Mouse (Mus musculus): ENCODE measurements around the gene Polg. TPM values are rescaled to one million over a fixed set of nuclear protein-coding genes. Genes with fewer than 3 reads are reported as not detected.

The Polg gene
- polyA plus RNA-seq, 1 experiment from 2014 or later, result 23.7 TPM

DNA sequence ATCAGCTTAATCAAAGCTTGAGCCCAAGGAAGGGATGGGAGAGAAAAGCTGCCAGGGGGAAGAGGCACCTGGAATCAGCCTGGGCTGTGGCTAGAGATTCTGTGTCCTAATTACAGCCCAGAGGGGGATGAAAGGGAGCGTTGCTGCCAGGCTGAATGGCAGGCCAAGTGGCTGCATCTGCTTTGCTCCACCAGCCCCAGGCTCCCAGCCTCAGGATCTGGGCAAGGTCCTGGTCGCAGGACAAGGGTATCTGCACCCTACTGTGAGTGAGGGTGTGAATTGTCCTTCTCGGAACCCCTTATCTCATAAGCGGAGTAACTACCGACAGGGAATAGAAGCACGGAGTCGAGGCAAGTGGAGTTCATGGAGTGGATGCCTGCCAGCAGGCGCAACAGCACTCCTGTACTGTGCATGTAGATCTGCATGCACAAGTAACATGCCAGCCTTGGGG is 35.4 kb upstream of the Polg start:
- Histone ChIP-seq H3K9me3 (replicated peaks) (no peaks in the 10 kb centered on the region), H3K36me3 (no peaks in the 10 kb centered on the region), H3K27ac (no peak overlapping the region), H3K9ac (no peak overlapping the region), H3K27me3 (peaks cover 100% of the 10 kb centered on the region), H3K4me2 (no peak overlapping the region), H3K4me1 (replicated peaks) (peaks cover 22% of the 10 kb centered on the region), H3K4me3 (no peak overlapping the region)
- 7% methylated on average over 8 of the region's 8 CpGs for WGBS
- no peak for ATAC-seq (replicated peaks; ENCODE audit: insufficient number of reproducible peaks, insufficient read depth, low FRiP score, low read depth)

DNA sequence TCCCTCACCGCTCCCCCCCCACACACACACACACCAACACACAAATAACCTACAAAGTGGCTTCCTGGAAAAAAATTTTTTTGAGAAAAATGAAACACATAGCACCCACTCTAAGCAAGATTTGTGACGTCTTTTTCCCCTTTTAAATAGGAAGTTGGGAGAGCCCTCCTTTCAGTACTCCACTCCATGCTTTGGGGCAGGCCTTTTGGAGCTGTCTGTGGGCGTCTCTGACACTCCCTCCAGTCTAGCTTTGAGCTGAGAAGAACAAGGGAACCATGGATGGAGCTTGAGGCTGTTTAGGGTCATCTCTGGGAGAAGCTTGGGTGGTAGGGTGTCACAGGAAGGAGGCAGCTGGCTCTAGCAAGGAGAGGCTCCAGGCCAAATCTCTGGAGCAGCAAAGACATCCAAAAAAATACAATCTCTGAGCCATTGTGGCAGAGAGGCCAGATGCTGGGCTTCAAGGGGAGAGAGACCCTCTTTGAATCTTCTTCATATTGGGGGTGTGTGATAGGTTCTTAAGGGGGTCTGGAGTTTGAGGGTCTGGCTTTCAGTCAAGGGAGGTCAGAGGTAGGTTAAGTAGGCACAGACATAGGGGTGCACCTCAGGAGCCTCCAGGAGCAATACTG is 34.6 kb upstream of the Polg start:
- peaks cover 23% of the 10 kb centered on the region for H3K4me1 ChIP-seq (replicated peaks)
- H3K4me2 ChIP-seq, result no peak overlapping the region
- no peaks in the 10 kb centered on the region for H3K36me3 ChIP-seq
- 4% methylated on average over 3 of the region's 3 CpGs for WGBS
- no peaks in the 10 kb centered on the region for H3K9me3 ChIP-seq (replicated peaks)
- no peak overlapping the region for H3K4me3 ChIP-seq
- no peak overlapping the region for H3K27ac ChIP-seq
- H3K27me3 ChIP-seq, result peaks cover 100% of the 10 kb centered on the region
- H3K9ac ChIP-seq, result no peak overlapping the region
- ATAC-seq (replicated peaks; ENCODE audit: insufficient number of reproducible peaks, insufficient read depth, low FRiP score, low read depth), result no peak

DNA sequence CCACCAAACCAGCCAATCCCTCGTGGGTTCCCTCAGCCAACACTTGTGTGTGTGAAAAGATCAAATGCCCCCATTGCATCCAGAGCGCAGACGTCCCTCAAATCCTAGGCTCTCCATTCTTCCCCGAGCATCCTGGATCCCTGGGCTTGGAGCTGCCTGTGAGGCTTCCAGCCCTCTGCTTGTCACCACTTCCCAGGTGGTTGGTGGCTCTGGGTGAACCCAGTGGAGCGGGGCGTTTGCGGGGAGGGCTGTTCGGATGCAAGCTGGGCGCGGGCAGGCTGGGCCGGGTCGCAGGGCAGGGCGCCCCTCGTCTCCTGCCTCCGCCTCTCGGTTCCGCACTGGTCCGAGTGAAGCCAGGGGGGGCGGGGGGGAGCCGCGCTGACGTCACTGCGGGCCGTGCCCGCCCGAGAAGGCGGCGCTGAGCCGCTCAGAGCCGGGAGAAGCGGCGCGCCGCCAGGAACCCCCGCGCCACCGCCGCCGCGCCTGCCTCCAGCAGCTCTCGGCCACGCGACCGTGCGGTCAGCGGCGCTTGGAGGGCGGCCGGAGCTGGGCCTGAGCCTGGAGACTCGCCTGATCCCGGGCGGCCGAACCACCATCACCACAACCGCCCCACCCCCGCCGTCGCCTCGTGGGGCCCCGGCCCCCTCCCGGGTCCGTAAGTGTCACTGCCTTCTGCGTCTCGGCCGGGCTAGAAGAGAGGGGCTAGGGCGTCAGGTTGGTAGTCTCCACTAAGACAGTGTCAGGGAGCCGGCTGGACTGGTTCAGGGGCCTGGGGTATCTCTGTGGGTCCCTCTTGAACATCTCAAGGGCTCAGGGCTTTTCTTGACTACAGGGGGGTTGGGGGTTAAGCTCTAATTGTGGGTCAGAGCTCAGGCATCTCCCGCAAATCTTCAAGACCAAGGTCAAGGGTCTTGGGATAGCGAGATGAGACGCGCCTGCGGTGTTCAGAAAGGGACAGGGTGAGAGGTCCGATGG is 33.7 kb upstream of the Polg start:
- H3K36me3 ChIP-seq, result no peaks in the 10 kb centered on the region
- no peaks in the 10 kb centered on the region for H3K9me3 ChIP-seq (replicated peaks)
- H3K4me1 ChIP-seq (replicated peaks), result peaks cover 18% of the 10 kb centered on the region
- no peak overlapping the region for H3K9ac ChIP-seq
- ATAC-seq (replicated peaks; ENCODE audit: insufficient number of reproducible peaks, insufficient read depth, low FRiP score, low read depth), result no peak
- H3K4me2 ChIP-seq, result peak overlapping the region; percentile 38; the same call in 1 of the 2 replicates
- no peak overlapping the region for H3K27ac ChIP-seq
- H3K4me3 ChIP-seq, result peak overlapping the region; percentile 20; the same call in 1 of the 2 replicates
- WGBS, result 2% methylated on average over 52 of the region's 72 CpGs
- peaks cover 100% of the 10 kb centered on the region for H3K27me3 ChIP-seq

DNA sequence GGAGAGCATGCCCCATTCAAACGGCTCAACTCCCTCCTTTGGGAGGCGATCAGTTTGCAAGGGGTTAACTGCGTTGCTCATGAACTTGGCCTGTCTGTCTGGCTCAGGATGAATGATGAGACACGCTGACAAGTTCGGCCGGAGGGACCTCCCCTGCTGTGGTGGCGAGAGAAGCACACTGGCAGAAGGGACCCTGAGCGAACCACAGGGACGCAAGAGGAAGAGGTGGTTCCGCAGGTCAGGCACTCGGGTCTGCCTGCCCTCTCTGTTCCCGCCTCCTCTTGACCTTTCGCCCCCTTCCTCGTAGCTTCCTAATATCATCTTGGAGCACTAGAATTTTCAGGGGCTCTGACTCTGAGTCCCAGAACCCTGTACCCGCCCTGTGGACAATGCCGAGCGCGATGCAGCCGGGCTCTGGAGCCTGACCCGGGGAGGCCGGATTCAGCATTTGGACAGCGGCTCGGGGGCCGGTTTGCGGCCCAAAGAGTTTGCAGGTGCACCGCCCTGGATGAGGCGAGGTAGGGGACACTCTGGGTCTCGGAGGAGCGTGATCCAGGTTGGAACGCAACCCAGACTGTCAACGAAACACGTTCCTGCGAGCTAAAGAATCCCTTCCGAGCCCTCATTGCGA is 32.9 kb upstream of the Polg start:
- no peak for ATAC-seq (replicated peaks; ENCODE audit: insufficient number of reproducible peaks, insufficient read depth, low FRiP score, low read depth)
- WGBS, result 2% methylated on average over 35 of the region's 35 CpGs
- H3K36me3 ChIP-seq, result no peaks in the 10 kb centered on the region
- H3K27ac ChIP-seq, result no peak overlapping the region
- H3K4me3 ChIP-seq, result no peak overlapping the region
- peaks cover 100% of the 10 kb centered on the region for H3K27me3 ChIP-seq
- no peaks in the 10 kb centered on the region for H3K9me3 ChIP-seq (replicated peaks)
- H3K9ac ChIP-seq, result no peak overlapping the region
- peaks cover 14% of the 10 kb centered on the region for H3K4me1 ChIP-seq (replicated peaks)
- H3K4me2 ChIP-seq, result no peak overlapping the region

DNA sequence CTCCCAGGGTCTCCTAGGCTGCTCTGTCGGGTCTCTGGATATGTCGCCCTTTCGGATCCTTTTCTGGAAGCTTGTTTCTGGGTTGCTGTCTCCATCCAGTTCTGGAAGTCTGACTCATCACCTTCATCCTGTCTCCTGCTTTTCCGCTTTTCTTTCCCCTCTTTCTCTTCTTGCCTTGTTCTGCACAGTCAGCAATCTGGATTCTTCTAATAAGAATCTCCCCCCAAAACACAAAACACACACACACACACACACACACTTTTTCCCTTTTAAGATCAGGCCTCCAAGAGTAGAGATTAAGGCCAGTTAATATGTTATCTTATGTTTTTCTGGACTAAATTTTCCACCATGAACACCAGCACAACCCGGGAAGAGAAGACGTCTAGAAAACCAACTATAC is 32.2 kb upstream of the Polg start:
- Histone ChIP-seq H3K27me3 (peaks cover 99% of the 10 kb centered on the region), H3K4me1 (replicated peaks) (peaks cover 14% of the 10 kb centered on the region), H3K4me3 (no peak overlapping the region), H3K36me3 (no peaks in the 10 kb centered on the region), H3K9ac (no peak overlapping the region), H3K4me2 (no peak overlapping the region), H3K9me3 (replicated peaks) (no peaks in the 10 kb centered on the region), H3K27ac (no peak overlapping the region)
- 11% methylated on average over 6 of the region's 6 CpGs for WGBS
- ATAC-seq (replicated peaks; ENCODE audit: insufficient number of reproducible peaks, insufficient read depth, low FRiP score, low read depth), result no peak

DNA sequence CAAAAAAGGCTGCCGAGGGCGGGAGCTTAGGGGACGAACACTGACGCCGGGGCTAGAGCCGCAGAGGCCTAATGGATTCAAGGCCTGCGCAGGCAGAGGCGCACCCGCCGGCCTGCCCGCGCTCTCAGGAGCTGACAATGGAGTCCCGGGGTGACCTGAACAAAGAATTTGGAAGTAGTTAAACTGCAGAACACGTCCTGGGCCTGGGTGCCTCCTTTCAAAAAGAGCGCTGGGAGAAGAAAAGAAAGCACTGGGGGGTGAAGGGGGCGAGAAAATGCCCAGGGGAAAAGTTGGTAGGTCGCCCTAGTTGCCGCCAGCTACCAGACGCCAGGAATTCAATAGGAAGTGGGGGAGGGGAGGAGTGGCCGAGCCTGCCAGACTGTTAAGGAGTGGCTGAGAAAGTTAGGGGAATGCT is 31.5 kb upstream of the Polg start:
- H3K4me1 ChIP-seq (replicated peaks), result peaks cover 14% of the 10 kb centered on the region
- 3% methylated on average over 20 of the region's 20 CpGs for WGBS

DNA sequence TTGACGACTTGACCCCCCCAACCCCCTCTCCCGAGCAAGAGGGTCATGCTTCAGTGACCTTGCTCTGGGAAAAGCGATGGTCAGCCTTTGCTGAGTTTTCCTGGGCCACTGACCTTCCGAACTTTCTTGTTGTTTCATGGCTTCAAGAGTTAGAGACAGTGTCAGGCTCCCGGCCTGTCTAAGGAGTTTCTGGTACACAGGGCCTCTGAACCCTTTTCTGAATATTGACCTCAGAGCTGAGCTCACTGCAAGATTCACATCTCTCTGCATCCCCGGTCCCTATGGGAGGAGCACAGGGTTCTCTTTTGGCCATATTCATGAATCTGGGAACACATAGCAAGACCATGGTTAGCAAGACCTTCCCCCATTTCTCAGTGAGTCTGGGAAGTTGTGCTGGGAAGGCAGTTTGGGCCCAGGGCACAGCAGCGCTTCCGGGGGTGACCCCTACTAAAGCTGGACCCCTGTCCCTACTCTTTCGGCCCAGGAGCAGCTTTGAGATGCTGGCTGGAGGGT is 30.7 kb upstream of the Polg start:
- WGBS, result 12% methylated on average over 9 of the region's 9 CpGs
- Histone ChIP-seq H3K4me1 (replicated peaks) (peaks cover 14% of the 10 kb centered on the region), H3K27me3 (peaks cover 89% of the 10 kb centered on the region), H3K9ac (no peak overlapping the region), H3K36me3 (no peaks in the 10 kb centered on the region), H3K4me2 (no peak overlapping the region), H3K4me3 (no peak overlapping the region), H3K9me3 (replicated peaks) (no peaks in the 10 kb centered on the region), H3K27ac (no peak overlapping the region)
- no peak for ATAC-seq (replicated peaks; ENCODE audit: insufficient number of reproducible peaks, insufficient read depth, low FRiP score, low read depth)

More for the DNA sequence above, 31.5 kb upstream of the Polg start:
- Histone ChIP-seq H3K4me3 (no peak overlapping the region), H3K36me3 (no peaks in the 10 kb centered on the region), H3K9me3 (replicated peaks) (no peaks in the 10 kb centered on the region), H3K27me3 (peaks cover 97% of the 10 kb centered on the region), H3K9ac (no peak overlapping the region), H3K27ac (no peak overlapping the region), H3K4me2 (no peak overlapping the region)
- no peak for ATAC-seq (replicated peaks; ENCODE audit: insufficient number of reproducible peaks, insufficient read depth, low FRiP score, low read depth)

DNA sequence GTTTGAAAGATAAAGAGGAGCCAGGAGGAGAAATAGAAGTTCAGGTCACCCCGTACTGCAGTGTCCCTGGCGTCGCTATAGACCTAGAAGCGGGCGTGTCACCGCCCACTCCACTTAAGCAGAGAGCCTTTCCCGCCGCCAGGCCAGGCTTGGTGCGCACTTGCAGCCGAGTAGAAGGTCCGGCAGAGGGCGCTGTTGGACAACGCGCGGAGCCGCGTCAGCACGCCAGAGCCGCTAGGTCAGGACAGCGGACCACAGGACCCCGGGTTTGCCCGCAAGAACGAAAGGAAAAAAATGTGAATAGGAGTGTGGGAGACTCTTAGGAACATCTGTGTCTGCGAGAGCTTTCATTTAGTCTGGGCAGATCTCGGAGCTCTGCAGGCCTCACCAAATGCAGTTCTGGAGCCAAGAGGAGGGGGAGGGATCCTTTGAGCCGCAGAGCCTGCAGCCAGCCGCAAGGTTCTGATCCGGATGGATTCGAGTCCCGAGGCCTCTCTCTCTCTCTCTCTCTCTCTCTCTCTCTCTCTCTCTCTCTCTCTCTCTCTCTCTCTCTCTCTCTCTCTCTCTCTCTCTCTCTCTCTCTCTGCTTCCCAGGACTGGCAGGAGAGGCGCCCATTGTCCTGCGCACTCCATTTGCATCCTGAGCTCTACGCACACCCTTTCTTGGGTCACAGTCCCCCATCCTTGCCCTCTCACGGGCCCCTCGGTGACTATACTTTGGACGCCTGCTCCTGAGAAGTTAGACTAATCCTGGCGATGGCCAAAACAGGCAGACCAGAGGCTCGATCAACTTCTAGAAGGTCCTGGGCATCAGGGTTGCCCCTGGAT is 30.0 kb upstream of the Polg start:
- Histone ChIP-seq H3K27ac (no peak overlapping the region), H3K36me3 (no peaks in the 10 kb centered on the region), H3K9ac (no peak overlapping the region), H3K4me2 (peak overlapping the region; percentile 55), H3K4me3 (peak overlapping the region; percentile 36), H3K27me3 (peaks cover 83% of the 10 kb centered on the region), H3K4me1 (replicated peaks) (peaks cover 14% of the 10 kb centered on the region), H3K9me3 (replicated peaks) (no peaks in the 10 kb centered on the region)
- ATAC-seq (replicated peaks; ENCODE audit: insufficient number of reproducible peaks, insufficient read depth, low FRiP score, low read depth), result peak; percentile 66; the same call in 1 of the 2 replicates
- WGBS, result 2% methylated on average over 38 of the region's 38 CpGs

DNA sequence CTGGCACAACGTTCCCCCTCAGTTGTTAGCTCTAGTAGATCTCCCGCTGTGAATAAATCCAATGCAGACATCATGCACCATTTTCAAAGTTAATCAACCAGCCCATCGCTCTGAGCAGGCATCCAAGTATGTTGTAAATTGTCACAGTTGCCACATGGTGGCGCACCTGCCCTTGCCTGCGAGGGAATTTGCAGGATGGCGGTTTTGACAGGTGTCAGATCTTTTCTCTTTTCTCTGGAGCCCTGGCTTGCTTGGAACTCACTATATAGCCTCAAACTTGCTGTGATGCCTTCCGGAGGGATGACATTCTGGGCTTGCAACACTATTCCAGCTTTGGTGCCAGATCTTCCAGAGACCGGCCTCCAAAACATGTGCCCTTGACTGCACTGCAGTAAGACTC is 27.8 kb upstream of the Polg start:
- 9% methylated on average over 8 of the region's 8 CpGs for WGBS
- Histone ChIP-seq H3K4me2 (no peak overlapping the region), H3K9me3 (replicated peaks) (no peaks in the 10 kb centered on the region), H3K4me3 (no peak overlapping the region), H3K27me3 (peaks cover 71% of the 10 kb centered on the region), H3K9ac (no peak overlapping the region), H3K4me1 (replicated peaks) (peaks cover 3% of the 10 kb centered on the region), H3K36me3 (no peaks in the 10 kb centered on the region), H3K27ac (no peak overlapping the region)
- ATAC-seq (replicated peaks; ENCODE audit: insufficient number of reproducible peaks, insufficient read depth, low FRiP score, low read depth), result no peak

DNA sequence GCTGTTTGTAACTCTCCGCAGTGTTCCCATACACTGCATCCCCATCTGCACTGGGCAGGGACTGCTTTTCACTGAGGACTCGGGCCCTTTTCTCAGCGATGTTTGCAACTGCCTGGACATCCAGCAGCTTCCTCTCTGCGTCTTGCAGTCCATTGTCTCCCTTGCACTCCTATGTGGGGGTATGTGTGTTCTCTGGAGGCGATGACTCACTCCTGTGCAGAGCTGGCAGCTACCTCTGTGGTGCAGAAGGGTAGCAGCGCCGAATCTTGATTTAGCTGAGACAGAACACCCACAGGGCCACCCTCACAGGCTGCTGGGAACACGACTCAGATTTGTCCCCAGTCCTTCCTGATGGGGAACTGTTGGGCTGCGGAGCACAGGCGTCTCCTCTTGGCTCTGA is 20.4 kb upstream of the Polg start:
- 35% methylated on average over 10 of the region's 10 CpGs for WGBS
- ATAC-seq (replicated peaks; ENCODE audit: insufficient number of reproducible peaks, insufficient read depth, low FRiP score, low read depth), result no peak
- Histone ChIP-seq H3K9ac (no peak overlapping the region), H3K4me3 (no peak overlapping the region), H3K27ac (no peak overlapping the region), H3K4me1 (replicated peaks) (no peaks in the 10 kb centered on the region), H3K9me3 (replicated peaks) (no peaks in the 10 kb centered on the region), H3K36me3 (no peaks in the 10 kb centered on the region), H3K27me3 (peaks cover 31% of the 10 kb centered on the region), H3K4me2 (no peak overlapping the region)

All from heart, embryonic 15.5 days (tissue).